Mouse (Mus musculus): Measurements from ENCODE around the gene Ppp1r10.

DNA sequence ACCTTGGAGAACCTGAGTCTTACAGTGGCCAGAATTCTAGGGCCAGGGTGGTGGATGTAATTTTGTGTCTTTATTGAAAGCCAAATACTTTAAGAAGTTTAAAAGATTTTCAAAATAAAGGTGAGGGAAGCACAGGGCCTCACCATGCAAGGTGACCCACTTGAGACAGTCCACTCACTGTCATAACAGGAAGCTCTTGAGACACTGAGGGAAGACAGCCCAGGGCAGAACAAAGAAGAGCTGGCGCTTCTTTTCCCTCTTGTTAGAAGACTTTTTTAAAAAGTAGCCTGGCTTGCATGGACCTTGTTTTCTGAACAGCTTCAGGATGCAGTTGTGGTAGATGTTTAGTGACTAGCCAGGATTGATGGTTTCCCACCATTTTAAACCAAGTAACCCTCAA is 4.2 kb downstream of the Ppp1r10 start:
- TF ChIP-seq CTCF (IDR thresholded peaks at IDR 0.05; ENCODE audit: low read depth): no peak
- no peak for TF ChIP-seq EP300 (IDR thresholded peaks at IDR 0.05; ENCODE audit: low read depth)

Measured in heart, postnatal 0 days (tissue).